Mouse (Mus musculus): ENCODE results near the gene Unc13c.

GRCm38 (mm10) chr9:73883587-73883986, 85.2 kb downstream of the Unc13c start:
- TF ChIP-seq EP300 (IDR thresholded peaks at IDR 0.05) (no peak), CTCF (IDR thresholded peaks at IDR 0.05) (no peak)

Measured in lung, postnatal 0 days (tissue).